Mouse (Mus musculus): Measurements from ENCODE around the gene 3100002H09Rik. TPM values are rescaled to one million over a fixed set of nuclear protein-coding genes. Genes with fewer than 3 reads are reported as not detected.
A peak's percentile ranks its signal among the peaks of the same experiment; 100 is the strongest.

3100002H09Rik gene
- polyA plus RNA-seq, 1 experiment = not detected

DNA sequence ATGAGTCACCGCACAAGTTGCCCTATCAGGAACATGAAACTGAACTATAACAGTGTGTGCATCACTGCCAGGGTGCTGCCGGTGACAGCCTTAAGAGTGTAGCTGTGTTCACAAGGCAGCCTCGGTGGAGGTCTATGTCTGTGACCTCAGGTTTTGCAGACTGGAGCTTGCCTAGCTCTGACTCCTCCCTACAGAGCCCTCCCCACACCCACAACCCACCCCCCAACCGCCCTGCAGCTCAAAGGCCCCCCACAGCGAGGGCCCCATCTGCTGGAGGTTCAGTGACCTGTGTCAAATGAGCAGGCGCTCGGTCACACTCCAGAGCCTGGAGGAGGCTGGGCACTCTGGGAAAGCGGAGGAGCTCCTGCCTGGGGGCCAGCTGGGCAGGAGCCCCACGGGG is 42.3 kb upstream of the 3100002H09Rik start:
- H3K4me3 ChIP-seq (ENCODE audit: extremely low read depth, insufficient read depth, insufficient read length) = no peak overlapping the region
- DNase-seq (ENCODE audit: low read depth in 1 of 2, low spot score in 2 of 2) = no peak
- H3K27me3 ChIP-seq (ENCODE audit: control insufficient read depth, insufficient read depth, low read length) = peaks cover 13% of the 10 kb centered on the region
- 11% methylated on average over 9 of the region's 9 CpGs for WGBS
- H3K4me1 ChIP-seq (ENCODE audit: control insufficient read depth, insufficient read depth, insufficient read length) = peaks cover 4% of the 10 kb centered on the region; the same call in 1 of the 2 replicates
- TF ChIP-seq POLR2A (IDR thresholded peaks at IDR 0.05; ENCODE audit: low read depth, low read length) (no peak), CTCF (IDR thresholded peaks at IDR 0.05; ENCODE audit: extremely low read depth, insufficient read depth, insufficient read length, insufficient replicate concordance) (no peak)
- no peaks in the 10 kb centered on the region for H3K36me3 ChIP-seq (ENCODE audit: control insufficient read depth, insufficient read depth, low read length)
- no peak overlapping the region for H3K27ac ChIP-seq (ENCODE audit: insufficient read depth, low read length)

DNA sequence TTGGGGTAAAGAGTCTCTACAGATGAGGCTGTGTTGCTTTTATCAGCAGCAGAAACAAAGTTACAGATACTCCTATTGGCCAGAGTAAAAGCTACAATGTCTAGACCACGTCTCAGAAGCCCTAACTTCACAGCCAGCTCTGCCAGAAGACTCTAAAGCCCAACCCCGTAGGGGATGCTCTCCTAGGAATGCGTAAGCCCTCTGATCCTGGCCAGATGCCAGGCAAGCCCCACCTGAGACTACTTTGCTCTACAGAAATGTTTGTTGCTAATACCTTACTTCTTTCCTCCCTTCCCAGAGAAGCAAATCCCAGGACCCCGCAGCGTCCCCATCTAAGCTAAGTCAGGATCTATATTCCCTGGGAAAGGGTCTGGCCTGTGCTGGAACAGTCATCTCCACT is 37.3 kb upstream of the 3100002H09Rik start:
- peaks cover 7% of the 10 kb centered on the region; the same call in 1 of the 2 replicates for H3K4me1 ChIP-seq (ENCODE audit: control insufficient read depth, insufficient read depth, insufficient read length)
- 81% methylated on average over 5 of the region's 5 CpGs for WGBS
- H3K4me3 ChIP-seq (ENCODE audit: extremely low read depth, insufficient read depth, insufficient read length) = no peak overlapping the region
- DNase-seq (ENCODE audit: low read depth in 1 of 2, low spot score in 2 of 2) = no peak
- no peak overlapping the region for H3K27ac ChIP-seq (ENCODE audit: insufficient read depth, low read length)
- no peaks in the 10 kb centered on the region for H3K27me3 ChIP-seq (ENCODE audit: control insufficient read depth, insufficient read depth, low read length)
- TF ChIP-seq POLR2A (IDR thresholded peaks at IDR 0.05; ENCODE audit: low read depth, low read length) (no peak), CTCF (IDR thresholded peaks at IDR 0.05; ENCODE audit: extremely low read depth, insufficient read depth, insufficient read length, insufficient replicate concordance) (no peak)
- no peaks in the 10 kb centered on the region for H3K36me3 ChIP-seq (ENCODE audit: control insufficient read depth, insufficient read depth, low read length)

DNA sequence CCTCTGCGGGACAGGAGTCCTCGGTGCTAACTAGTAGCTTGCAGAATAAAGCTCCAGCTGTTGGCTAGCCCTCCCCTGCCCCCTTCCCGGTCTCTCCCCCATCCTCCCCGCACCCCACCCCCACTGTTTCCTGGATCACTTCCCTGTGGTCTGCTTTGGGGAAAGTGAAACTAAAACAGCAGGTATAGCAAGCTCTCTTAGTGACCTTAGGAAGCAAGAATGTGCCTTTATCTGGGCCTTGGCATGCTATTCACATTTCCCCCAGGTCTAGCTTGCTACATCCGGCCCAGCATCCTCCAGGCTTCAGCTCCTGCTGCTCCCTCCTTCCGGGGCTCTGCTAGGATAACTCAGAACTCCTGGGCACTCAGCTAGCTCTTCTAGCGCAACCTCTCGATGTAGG is 36.0 kb upstream of the 3100002H09Rik start:
- H3K27me3 ChIP-seq (ENCODE audit: control insufficient read depth, insufficient read depth, low read length) = no peaks in the 10 kb centered on the region
- WGBS = 13% methylated on average over 8 of the region's 8 CpGs

DNA sequence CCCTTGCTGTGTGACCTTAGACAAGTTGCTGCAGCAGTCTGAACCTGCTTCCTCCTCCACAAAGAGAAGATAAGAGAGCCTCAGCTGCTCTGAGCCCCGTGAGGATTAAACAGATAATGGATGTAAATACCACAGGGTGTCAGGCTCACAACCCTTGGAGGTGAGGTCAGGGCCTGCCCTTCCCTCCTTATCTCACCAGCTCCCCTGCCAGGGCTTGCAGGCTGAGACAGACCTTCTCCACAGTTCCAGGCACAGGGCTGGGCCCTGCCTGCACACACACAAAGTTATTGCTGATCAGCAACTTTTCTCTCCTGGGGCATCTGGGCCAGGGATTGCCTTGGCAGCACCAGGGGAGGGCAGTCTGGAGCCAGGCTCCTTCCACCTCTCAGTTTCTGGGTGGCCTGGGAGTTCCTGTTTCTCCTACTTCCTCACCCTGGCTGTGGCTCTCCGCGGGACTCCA is 34.4 kb upstream of the 3100002H09Rik start:
- 6% methylated on average over 3 of the region's 3 CpGs for WGBS
- Histone ChIP-seq H3K4me3 (ENCODE audit: extremely low read depth, insufficient read depth, insufficient read length) (no peak overlapping the region), H3K4me1 (ENCODE audit: control insufficient read depth, insufficient read depth, insufficient read length) (peaks cover 7% of the 10 kb centered on the region; the same call in 1 of the 2 replicates), H3K27me3 (ENCODE audit: control insufficient read depth, insufficient read depth, low read length) (no peaks in the 10 kb centered on the region), H3K36me3 (ENCODE audit: control insufficient read depth, insufficient read depth, low read length) (no peaks in the 10 kb centered on the region), H3K27ac (ENCODE audit: insufficient read depth, low read length) (no peak overlapping the region)
- no peak for DNase-seq (ENCODE audit: low read depth in 1 of 2, low spot score in 2 of 2)
- TF ChIP-seq CTCF (IDR thresholded peaks at IDR 0.05; ENCODE audit: extremely low read depth, insufficient read depth, insufficient read length, insufficient replicate concordance) (no peak), POLR2A (IDR thresholded peaks at IDR 0.05; ENCODE audit: low read depth, low read length) (no peak)

More for the DNA sequence above, 36.0 kb upstream of the 3100002H09Rik start:
- no peak for TF ChIP-seq CTCF (IDR thresholded peaks at IDR 0.05; ENCODE audit: extremely low read depth, insufficient read depth, insufficient read length, insufficient replicate concordance)
- no peak for TF ChIP-seq POLR2A (IDR thresholded peaks at IDR 0.05; ENCODE audit: low read depth, low read length)
- H3K36me3 ChIP-seq (ENCODE audit: control insufficient read depth, insufficient read depth, low read length) = no peaks in the 10 kb centered on the region
- H3K27ac ChIP-seq (ENCODE audit: insufficient read depth, low read length) = no peak overlapping the region
- H3K4me3 ChIP-seq (ENCODE audit: extremely low read depth, insufficient read depth, insufficient read length) = 0 out of 2 replicates have a peak overlapping the region, but pooled peaks have one; percentile 1
- no peak for DNase-seq (ENCODE audit: low read depth in 1 of 2, low spot score in 2 of 2)
- peaks cover 7% of the 10 kb centered on the region; the same call in 1 of the 2 replicates for H3K4me1 ChIP-seq (ENCODE audit: control insufficient read depth, insufficient read depth, insufficient read length)

DNA sequence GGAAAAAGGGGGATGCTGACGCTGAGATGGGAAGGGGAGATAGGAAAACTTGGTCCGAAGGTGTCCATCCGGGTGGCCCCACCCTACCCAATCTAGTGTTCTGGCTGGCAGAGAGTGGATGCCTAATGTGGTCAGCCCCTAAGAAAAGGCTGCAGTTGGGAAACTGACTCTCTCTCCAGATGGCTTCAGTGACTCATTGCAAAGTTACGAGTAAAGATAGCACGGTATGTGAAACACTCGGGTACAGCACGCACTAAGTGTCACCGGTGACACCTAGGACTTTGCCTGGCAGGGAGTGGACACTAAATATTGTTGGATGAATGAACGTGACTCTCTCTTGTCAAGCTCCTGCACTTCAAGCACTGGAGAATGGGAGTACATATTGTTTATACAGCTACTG is 33.3 kb upstream of the 3100002H09Rik start:
- 92% methylated on average over 9 of the region's 9 CpGs for WGBS
- no peak for DNase-seq (ENCODE audit: low read depth in 1 of 2, low spot score in 2 of 2)
- H3K27me3 ChIP-seq (ENCODE audit: control insufficient read depth, insufficient read depth, low read length) = no peaks in the 10 kb centered on the region

DNA sequence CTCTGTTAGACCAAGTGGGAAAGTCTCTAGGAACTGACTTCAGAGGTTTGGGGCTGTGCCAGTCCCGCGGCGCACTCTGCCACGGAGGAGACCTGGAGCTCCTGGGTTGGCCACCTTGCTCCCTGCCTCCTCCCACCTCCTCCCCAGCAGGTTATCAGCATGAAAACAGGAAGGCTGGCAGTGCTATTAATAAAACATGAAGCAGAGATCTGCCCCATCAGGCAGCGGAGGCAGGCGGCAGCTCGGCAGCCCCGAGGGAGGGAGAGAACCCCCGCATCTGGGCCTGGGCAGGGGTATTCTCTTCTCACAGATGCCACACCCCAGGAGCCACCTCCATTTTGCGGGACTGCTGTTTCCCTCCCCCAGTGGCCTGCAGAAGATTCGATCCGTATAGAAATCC is 29.1 kb upstream of the 3100002H09Rik start:
- DNase-seq (ENCODE audit: low read depth in 1 of 2, low spot score in 2 of 2) = no peak
- TF ChIP-seq POLR2A (IDR thresholded peaks at IDR 0.05; ENCODE audit: low read depth, low read length) (no peak), CTCF (IDR thresholded peaks at IDR 0.05; ENCODE audit: extremely low read depth, insufficient read depth, insufficient read length, insufficient replicate concordance) (no peak)
- Histone ChIP-seq H3K4me3 (ENCODE audit: extremely low read depth, insufficient read depth, insufficient read length) (no peak overlapping the region), H3K27ac (ENCODE audit: insufficient read depth, low read length) (no peak overlapping the region), H3K4me1 (ENCODE audit: control insufficient read depth, insufficient read depth, insufficient read length) (no peaks in the 10 kb centered on the region), H3K27me3 (ENCODE audit: control insufficient read depth, insufficient read depth, low read length) (no peaks in the 10 kb centered on the region), H3K36me3 (ENCODE audit: control insufficient read depth, insufficient read depth, low read length) (no peaks in the 10 kb centered on the region)
- 12% methylated on average over 12 of the region's 12 CpGs for WGBS

More for the DNA sequence above, 33.3 kb upstream of the 3100002H09Rik start:
- H3K36me3 ChIP-seq (ENCODE audit: control insufficient read depth, insufficient read depth, low read length) = no peaks in the 10 kb centered on the region
- no peak overlapping the region for H3K27ac ChIP-seq (ENCODE audit: insufficient read depth, low read length)
- H3K4me3 ChIP-seq (ENCODE audit: extremely low read depth, insufficient read depth, insufficient read length) = no peak overlapping the region
- peaks cover 7% of the 10 kb centered on the region; the same call in 1 of the 2 replicates for H3K4me1 ChIP-seq (ENCODE audit: control insufficient read depth, insufficient read depth, insufficient read length)
- TF ChIP-seq POLR2A (IDR thresholded peaks at IDR 0.05; ENCODE audit: low read depth, low read length) (no peak), CTCF (IDR thresholded peaks at IDR 0.05; ENCODE audit: extremely low read depth, insufficient read depth, insufficient read length, insufficient replicate concordance) (no peak)

DNA sequence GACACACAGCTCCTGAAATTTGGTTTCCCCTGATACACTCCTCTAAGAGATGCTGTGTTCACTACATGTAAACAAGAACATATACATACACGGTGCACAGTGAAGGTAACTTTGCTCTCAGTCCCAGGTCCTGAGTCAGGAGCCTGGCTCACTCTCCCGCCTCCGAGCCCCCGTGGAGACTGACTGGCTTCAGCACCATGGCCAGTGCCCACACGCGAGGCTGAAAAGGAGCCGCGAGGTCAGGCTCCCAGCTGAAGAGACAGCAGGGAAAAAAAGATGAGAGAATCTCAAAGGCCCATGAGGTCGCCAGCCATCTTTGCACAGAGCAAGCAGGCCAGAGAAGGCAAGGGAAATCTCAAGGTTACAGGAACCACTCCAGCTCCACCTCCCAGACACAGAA is 22.7 kb upstream of the 3100002H09Rik start:
- DNase-seq (ENCODE audit: low read depth in 1 of 2, low spot score in 2 of 2) = no peak
- H3K27me3 ChIP-seq (ENCODE audit: control insufficient read depth, insufficient read depth, low read length) = no peaks in the 10 kb centered on the region
- H3K4me1 ChIP-seq (ENCODE audit: control insufficient read depth, insufficient read depth, insufficient read length) = no peaks in the 10 kb centered on the region
- no peaks in the 10 kb centered on the region for H3K36me3 ChIP-seq (ENCODE audit: control insufficient read depth, insufficient read depth, low read length)
- H3K4me3 ChIP-seq (ENCODE audit: extremely low read depth, insufficient read depth, insufficient read length) = no peak overlapping the region
- H3K27ac ChIP-seq (ENCODE audit: insufficient read depth, low read length) = no peak overlapping the region
- WGBS = 9% methylated on average over 9 of the region's 9 CpGs
- TF ChIP-seq CTCF (IDR thresholded peaks at IDR 0.05; ENCODE audit: extremely low read depth, insufficient read depth, insufficient read length, insufficient replicate concordance) (no peak), POLR2A (IDR thresholded peaks at IDR 0.05; ENCODE audit: low read depth, low read length) (no peak)
